Mouse (Mus musculus) liver, postnatal 0 days (tissue): ENCODE data around the gene Smim15.

Experiments
- CTCF ChIP-seq: sonication (generic); IDR thresholded peaks from 2 replicates; pipeline ENCODE4 v1.5.1; 2016; ENCODE audit warnings: antibody characterized with exemption, low read depth
- EP300 ChIP-seq: IDR thresholded peaks from 2 replicates; pipeline ENCODE4 v1.6.1; 2016; ENCODE audit warnings: antibody characterized with exemption, low read depth, mild to moderate bottlenecking

DNA sequence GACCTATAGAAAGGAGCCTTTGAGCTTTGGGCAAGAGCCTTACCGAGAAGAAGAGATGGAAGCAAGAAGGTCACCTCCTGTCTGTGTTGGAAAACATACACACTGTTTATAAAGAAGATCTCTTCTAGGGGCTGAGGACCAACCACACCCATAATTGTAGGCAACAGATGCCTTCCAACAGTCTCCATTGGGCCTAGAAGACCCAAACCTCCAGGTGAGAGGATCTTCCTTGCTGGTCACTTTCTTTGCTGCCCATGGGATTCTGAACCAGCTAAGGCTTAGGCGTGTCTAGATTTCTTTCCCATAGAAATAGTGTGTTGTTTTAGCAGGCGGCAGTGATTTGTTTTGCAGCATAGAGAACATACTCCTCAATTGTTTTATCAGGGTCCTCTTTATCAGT lies 47.9 kb upstream of the Smim15 start:
- TF ChIP-seq CTCF (no peak), EP300 (no peak)
